Mouse (Mus musculus) inflammation-experienced regulatory T-cells, adult 16 weeks (primary cell): Measurements from ENCODE around the gene Eif2b3. TPM values are rescaled to one million over a fixed set of nuclear protein-coding genes. Genes with fewer than 3 reads are reported as not detected.

ENCODE experiments used
- polyA plus RNA-seq: library from polyadenylated mRNA; unstranded; fragments of 100-300 nt; shearing (Covaris generic); gene quantifications from one replicate; pipeline ENCODE4 v1.2.1, GENCODE M21; 2017

Eif2b3 gene
- 32.8 TPM for polyA plus RNA-seq

GRCm38 (mm10) chr4:117019206-117020134, at the start of gene Eif2b3:
Gene Eif2b3 (plus strand): TSS chr4:117019402.

GRCm38 (mm10) chr4:116993672-116994621, 25.3 kb upstream of the Eif2b3 start, which contains the start of gene Urod:
Gene Urod (minus strand): TSS chr4:116994413.

GRCm38 (mm10) chr4:116995131-116995797, 23.9 kb upstream of the Eif2b3 start, which contains the start of gene Hectd3:
Gene Hectd3 (plus strand): TSS chr4:116995317.

DNA sequence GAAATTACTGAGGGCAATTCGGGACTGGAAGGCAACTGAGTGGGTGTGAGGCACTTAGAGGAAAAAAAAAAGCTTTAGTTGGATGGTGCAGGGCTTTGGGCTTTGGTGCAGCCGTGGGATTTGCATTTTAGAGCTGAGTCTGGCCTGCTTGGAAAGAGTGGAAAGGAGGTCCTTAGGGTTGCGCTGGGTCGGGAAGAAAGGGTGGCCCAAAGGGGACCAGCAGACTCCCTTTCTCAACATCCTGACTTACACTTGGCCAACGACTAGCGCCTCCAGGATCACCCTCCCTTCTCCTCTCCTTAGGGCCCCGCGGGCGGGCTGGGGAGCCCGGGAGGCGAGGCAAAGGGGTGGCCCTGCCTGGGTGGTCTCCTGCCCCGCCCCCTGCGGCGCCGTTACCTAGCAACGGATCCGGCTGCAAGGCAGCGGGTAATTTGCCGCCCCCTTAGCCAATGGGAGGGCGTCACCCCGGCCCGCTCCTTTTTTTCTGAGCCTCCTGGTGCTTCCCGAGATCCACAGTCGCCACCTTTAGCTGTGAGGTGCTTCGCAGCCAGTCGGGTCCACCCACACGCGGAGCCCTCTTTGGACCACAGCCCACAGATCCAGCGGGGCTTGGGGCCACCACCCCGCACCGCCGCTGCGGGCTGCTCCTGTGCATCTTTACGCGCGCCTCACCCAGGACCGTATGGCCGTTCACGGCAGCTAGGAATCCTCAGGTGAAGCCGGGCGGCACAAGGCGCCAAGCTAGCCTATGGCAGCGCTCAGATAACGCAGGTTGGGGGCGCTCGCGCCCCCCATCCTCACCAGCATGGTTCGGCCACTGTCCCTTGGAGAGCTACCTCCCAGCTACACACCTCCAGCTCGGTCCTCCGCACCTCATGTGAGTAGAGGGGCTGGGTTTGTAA, 76.6 kb downstream of the Eif2b3 start, which contains the start of gene Ptch2:
Gene Ptch2, plus strand, starts transcription at position 525 of the 902 bp plus-strand sequence.

GRCm38 (mm10) chr4:117125348-117125909, 106.2 kb downstream of the Eif2b3 start, which contains the start of gene Btbd19:
Gene Btbd19 (minus strand): TSS chr4:117125725.

DNA sequence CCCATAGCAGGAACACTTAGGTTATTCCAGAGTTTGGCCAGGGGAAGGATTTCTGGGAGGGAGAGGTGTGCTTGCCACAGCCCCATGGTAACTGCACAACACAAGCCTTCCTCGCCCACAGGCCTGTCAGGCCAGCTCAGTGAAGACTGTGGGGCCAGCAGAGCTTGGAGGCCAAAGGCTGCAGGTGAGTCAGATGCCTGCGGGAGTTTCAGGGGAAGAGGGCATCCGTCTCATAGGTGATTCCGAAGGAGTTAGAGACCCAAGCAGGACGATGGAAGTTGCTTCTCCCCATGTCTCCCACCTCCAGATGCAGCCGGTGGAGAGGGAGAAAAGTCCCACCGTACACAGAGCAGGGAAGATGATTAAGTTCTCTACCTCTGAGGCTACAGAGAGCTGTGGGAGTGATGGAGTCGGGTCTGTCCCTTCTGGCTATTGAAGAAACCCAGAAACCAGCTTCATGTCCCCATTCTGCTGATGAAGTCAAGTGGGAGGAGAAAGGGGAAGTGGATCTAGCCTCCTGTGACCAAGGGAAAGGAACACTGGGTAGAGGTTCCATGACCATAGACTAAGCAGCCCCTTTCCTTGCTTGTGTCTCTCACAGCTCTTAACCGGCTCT, 107.6 kb downstream of the Eif2b3 start, which contains the start of gene Tctex1d4:
Gene Tctex1d4, plus strand, starts transcription at position 120 of the 616 bp plus-strand sequence.

GRCm38 (mm10) chr4:117133817-117134600, 114.8 kb downstream of the Eif2b3 start, which contains the start of gene Plk3:
Gene Plk3 (minus strand): TSS chr4:117133963.

Other genes with a start within 250 kb of the Eif2b3 start
- gene Toe1, start 211.8 kb upstream of the Eif2b3 start, polyA plus RNA-seq = 48.2 TPM
- 16.8 TPM for gene Mutyh, start 211.7 kb upstream of the Eif2b3 start, polyA plus RNA-seq
- 0.63 TPM for gene Hpdl, start 197.7 kb upstream of the Eif2b3 start, polyA plus RNA-seq
- gene Zswim5, start 142.0 kb upstream of the Eif2b3 start, polyA plus RNA-seq = 0.05 TPM
- 107 TPM for gene Urod, start 25.0 kb upstream of the Eif2b3 start, polyA plus RNA-seq
- 11.1 TPM for gene Hectd3, start 24.1 kb upstream of the Eif2b3 start, polyA plus RNA-seq
- gene Ptch2, start 76.7 kb downstream of the Eif2b3 start, polyA plus RNA-seq = 0.35 TPM
- 61.4 TPM for gene Btbd19, start 106.3 kb downstream of the Eif2b3 start, polyA plus RNA-seq
- gene Tctex1d4, start 107.4 kb downstream of the Eif2b3 start, polyA plus RNA-seq = 1.4 TPM
- gene Plk3, start 114.6 kb downstream of the Eif2b3 start, polyA plus RNA-seq = 3.1 TPM
- 478 TPM for gene Rps8, start 136.8 kb downstream of the Eif2b3 start, polyA plus RNA-seq
- 3.7 TPM for gene Kif2c, start 163.2 kb downstream of the Eif2b3 start, polyA plus RNA-seq
- gene Tmem53, start 232.5 kb downstream of the Eif2b3 start, polyA plus RNA-seq = 1.1 TPM
- gene Armh1, start 232.7 kb downstream of the Eif2b3 start, polyA plus RNA-seq = not detected